Mouse (Mus musculus) cerebellum, adult 2 months (tissue): ENCODE measurements around the gene Plcb4.

ENCODE experiments used
- CTCF ChIP-seq: fragments of 200-500 bp; IDR thresholded peaks from 2 replicates; pipeline ENCODE4 v1.5.1; 2011; ENCODE audit warnings: low read depth, mild to moderate bottlenecking, control low read depth, low read length, moderate library complexity, borderline replicate concordance; ENCODE audit not compliant: insufficient read depth
- POLR2A ChIP-seq: fragments of 200-500 bp; IDR thresholded peaks from 2 replicates; pipeline ENCODE4 v1.6.1; 2011; ENCODE audit warnings: low read length, control low read depth, borderline replicate concordance; ENCODE audit not compliant: insufficient read depth

DNA sequence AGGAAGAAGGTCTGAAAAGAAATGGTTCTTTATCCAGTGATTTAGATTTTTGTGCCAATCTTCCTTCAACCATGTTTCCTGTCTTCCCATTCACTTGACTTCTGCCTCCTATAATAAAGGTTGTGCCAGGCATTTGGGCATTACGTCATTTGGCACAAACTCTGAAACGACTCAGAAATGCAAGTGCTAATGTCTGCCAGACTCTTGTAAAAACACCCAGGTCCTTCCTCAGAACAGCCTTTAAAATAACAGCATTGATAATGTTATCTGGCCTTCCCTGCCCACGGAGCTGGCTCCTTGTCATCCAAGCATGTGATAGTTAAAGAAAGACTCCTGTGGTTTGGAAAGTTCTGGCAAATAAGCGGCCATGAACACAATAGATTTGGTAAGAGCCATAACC lies 229.4 kb downstream of the Plcb4 start:
- TF ChIP-seq CTCF: no peak
- no peak for TF ChIP-seq POLR2A
